Mouse (Mus musculus) megakaryocyte, embryonic 14.5 days (primary cell): ENCODE results near the gene Plau.

ENCODE experiments used
- FLI1 ChIP-seq: IDR thresholded peaks from 2 replicates; pipeline ENCODE4 v1.6.1; 2012; ENCODE audit warnings: low read length, inconsistent platforms, mixed read lengths
- GATA1 ChIP-seq: IDR thresholded peaks from 3 replicates; pipeline ENCODE4 v1.6.1; 2012; ENCODE audit warnings: mixed read lengths, low read length, inconsistent platforms, borderline replicate concordance

DNA sequence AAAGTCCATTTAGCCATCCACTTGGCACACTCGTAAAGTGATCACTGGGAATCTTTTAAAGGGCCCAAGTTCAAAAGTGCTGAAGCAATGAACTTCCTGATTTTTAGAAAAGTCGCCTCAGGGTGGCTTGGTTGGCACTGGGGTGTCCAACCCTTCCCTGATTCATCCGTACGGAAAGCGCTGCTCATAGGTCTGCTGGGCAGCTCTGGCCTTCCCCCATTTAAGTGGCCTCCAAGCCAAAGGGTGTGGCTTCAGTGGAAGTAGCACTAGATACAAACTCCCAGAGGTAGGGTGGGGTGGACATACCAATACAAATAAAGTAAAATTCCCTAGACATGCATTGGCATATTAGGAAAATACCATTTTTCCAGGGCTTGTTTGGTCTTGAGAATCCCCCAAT is 9.0 kb upstream of the Plau start:
- no peak for TF ChIP-seq GATA1
- no peak for TF ChIP-seq FLI1
